9 mouse cellular contexts compared by ENCODE assay signal in genomic region chr12:31917245-31917644, GRCm38 (mm10). TPM values are rescaled to one million over a fixed set of nuclear protein-coding genes. Genes with fewer than 3 reads are reported as not detected.
DNase-seq lines count a peak whose midpoint lies in the region; ATAC-seq lines count a peak whose summit lies in the region.
"Had no signal": no experiment of that assay in that cellular context is flagged by ENCODE, and none has a peak within 500 bp of the region (broad histone marks: within the 10 kb centered on the region; RNA-seq: fewer than 3 reads in every experiment).

No protein-coding gene starts in this region.

- no peaks in the 10 kb centered on the region for H3K9me3 ChIP-seq in forebrain, embryonic 16.5 days (ENCODE audit: control insufficient read depth, low read length)
- no peaks in the 10 kb centered on the region for H3K9me3 ChIP-seq in forebrain, embryonic 15.5 days
- H3K9me3 ChIP-seq in liver, embryonic 16.5 days (replicated peaks; ENCODE audit: control insufficient read depth, low read length): no peaks in the 10 kb centered on the region
- H3K9me3 ChIP-seq in kidney, embryonic 14.5 days (ENCODE audit: control insufficient read depth, low read length): no peaks in the 10 kb centered on the region
- H3K9me3 ChIP-seq: limb, embryonic 13.5 days had no signal

- H3K36me3 ChIP-seq in forebrain, embryonic 16.5 days (ENCODE audit: control insufficient read depth, insufficient read depth): no peaks in the 10 kb centered on the region
- no peaks in the 10 kb centered on the region for H3K36me3 ChIP-seq in forebrain, embryonic 15.5 days
- no peaks in the 10 kb centered on the region for H3K36me3 ChIP-seq in liver, embryonic 16.5 days (ENCODE audit: control insufficient read depth, insufficient read depth)
- peaks cover 3% of the 10 kb centered on the region; the same call in 1 of the 2 replicates for H3K36me3 ChIP-seq in kidney, embryonic 14.5 days (ENCODE audit: control insufficient read depth, insufficient read depth, low read length)

- WGBS in forebrain, embryonic 16.5 days: 88% methylated on average over 5 of the region's 5 CpGs
- 80% methylated on average over 5 of the region's 5 CpGs for whole genome bisulfite sequencing in forebrain, embryonic 15.5 days
- WGBS in liver, embryonic 16.5 days (ENCODE audit: insufficient replicate concordance): 31% methylated on average over 5 of the region's 5 CpGs
- 82% methylated on average over 5 of the region's 5 CpGs for WGBS in kidney, embryonic 14.5 days

- no peak overlapping the region for H3K4me3 ChIP-seq in forebrain, embryonic 16.5 days (replicated peaks; ENCODE audit: low read length)
- H3K4me3 ChIP-seq in forebrain, embryonic 15.5 days: no peak overlapping the region
- no peak overlapping the region for H3K4me3 ChIP-seq in liver, embryonic 16.5 days (ENCODE audit: low read depth, low read length)
- no peak overlapping the region for H3K4me3 ChIP-seq in kidney, embryonic 14.5 days (ENCODE audit: low read length)
- H3K4me3 ChIP-seq: limb, embryonic 13.5 days had no signal

- H3K4me2 ChIP-seq in forebrain, embryonic 16.5 days (ENCODE audit: low read length): no peak overlapping the region
- no peak overlapping the region for H3K4me2 ChIP-seq in forebrain, embryonic 15.5 days (replicated peaks)
- no peak overlapping the region for H3K4me2 ChIP-seq in liver, embryonic 16.5 days (ENCODE audit: low read depth, low read length)
- no peak overlapping the region for H3K4me2 ChIP-seq in kidney, embryonic 14.5 days (replicated peaks; ENCODE audit: low read depth, low read length)
- H3K4me2 ChIP-seq: limb, embryonic 13.5 days had no signal

- H3K9ac ChIP-seq in forebrain, embryonic 16.5 days (replicated peaks; ENCODE audit: low read depth, low read length): no peak overlapping the region
- H3K9ac ChIP-seq in forebrain, embryonic 15.5 days (replicated peaks): no peak overlapping the region
- no peak overlapping the region for H3K9ac ChIP-seq in liver, embryonic 16.5 days (ENCODE audit: low read depth, low read length)
- H3K9ac ChIP-seq in kidney, embryonic 14.5 days (ENCODE audit: low read depth, low read length): no peak overlapping the region
- H3K9ac ChIP-seq: limb, embryonic 13.5 days had no signal

- peak; percentile 49 for ATAC-seq in forebrain, embryonic 16.5 days
- ATAC-seq in forebrain, embryonic 15.5 days (replicated peaks): no peak
- ATAC-seq in liver, embryonic 16.5 days (ENCODE audit: low read depth): peak; percentile 44; the same call in 1 of the 2 replicates
- no peak for ATAC-seq in kidney, embryonic 14.5 days (ENCODE audit: low FRiP score, low TSS enrichment)

- no peak overlapping the region for H3K27ac ChIP-seq in forebrain, embryonic 16.5 days (ENCODE audit: low read length)
- no peak overlapping the region for H3K27ac ChIP-seq in forebrain, embryonic 15.5 days (replicated peaks)
- H3K27ac ChIP-seq in liver, embryonic 16.5 days (ENCODE audit: low read length): no peak overlapping the region
- H3K27ac ChIP-seq in kidney, embryonic 14.5 days (ENCODE audit: low read depth, low read length): no peak overlapping the region
- H3K27ac ChIP-seq: limb, embryonic 13.5 days had no signal

- no peaks in the 10 kb centered on the region for H3K27me3 ChIP-seq in forebrain, embryonic 16.5 days (replicated peaks; ENCODE audit: control insufficient read depth, insufficient read depth, low read length)
- no peaks in the 10 kb centered on the region for H3K27me3 ChIP-seq in forebrain, embryonic 15.5 days
- no peaks in the 10 kb centered on the region for H3K27me3 ChIP-seq in liver, embryonic 16.5 days (ENCODE audit: control insufficient read depth, insufficient read depth, low read depth, low read length)
- no peaks in the 10 kb centered on the region for H3K27me3 ChIP-seq in kidney, embryonic 14.5 days (ENCODE audit: control insufficient read depth, insufficient read depth, low read length)
- H3K27me3 ChIP-seq: limb, embryonic 13.5 days had no signal

- peak; percentile 13 for DNase-seq in urinary bladder, postnatal 14 days (ENCODE audit: low spot score)
- no peak for DNase-seq in urinary bladder, adult 2 months (ENCODE audit: low spot score)
- peak; percentile 99 for DNase-seq in heart, adult 11 months
- no peak for DNase-seq in MN1 (ENCODE audit: low spot score)

- H3K4me1 ChIP-seq in forebrain, embryonic 16.5 days (replicated peaks; ENCODE audit: control insufficient read depth, insufficient read depth, low read length): no peaks in the 10 kb centered on the region
- no peaks in the 10 kb centered on the region for H3K4me1 ChIP-seq in forebrain, embryonic 15.5 days
- H3K4me1 ChIP-seq in liver, embryonic 16.5 days (ENCODE audit: control insufficient read depth, low read depth, low read length): peaks cover 2% of the 10 kb centered on the region; the same call in 1 of the 2 replicates
- no peaks in the 10 kb centered on the region for H3K4me1 ChIP-seq in kidney, embryonic 14.5 days (ENCODE audit: control insufficient read depth, insufficient read depth, low read length)
- H3K4me1 ChIP-seq: limb, embryonic 13.5 days had no signal

RNA-seq across cellular contexts. Expression of gene Hbp1, which starts 33.1 kb away (rescaled TPM):
- 83.3 and 96.3 TPM in 2 replicates for polyA plus RNA-seq in forebrain, embryonic 16.5 days (2015; fragmentation: Nextera tagmentation; extraction: Ambion mirVana)
- 85.6 and 87.7 TPM in 2 replicates for polyA plus RNA-seq in forebrain, embryonic 15.5 days (2015; fragmentation: Nextera tagmentation; extraction: Ambion mirVana)
- 92.7 and 104 TPM in 2 replicates for polyA plus RNA-seq in urinary bladder, adult 2 months (2012; rRNA removed)
- polyA plus RNA-seq in liver, embryonic 16.5 days (2015; fragmentation: Nextera tagmentation; extraction: Ambion mirVana): 51.5 and 58.8 TPM in 2 replicates
- polyA plus RNA-seq in kidney, embryonic 14.5 days (2014; fragmentation: Nextera tagmentation; extraction: Ambion mirVana): 121 and 128 TPM in 2 replicates

Comparison
In these comparisons a context has a peak if more than half of its experiments do, and no peak if none do; other contexts are left out.
1. ATAC-seq: peak in forebrain, embryonic 16.5 days (single experiment) and liver, embryonic 16.5 days (single experiment); none in forebrain, embryonic 15.5 days (single experiment) and kidney, embryonic 14.5 days (single experiment).
2. DNase-seq: peak in urinary bladder, postnatal 14 days (single experiment) and heart, adult 11 months (single experiment); none in urinary bladder, adult 2 months (single experiment) and MN1 (single experiment).